Mouse (Mus musculus) heart, embryonic 12.5 days (tissue): ENCODE measurements at regions not wholly inside any gene's neighbourhood (a gene's known extent, or its start where the extent isn't known, plus 50 kb on each side); places are given as distances from the start of the nearest gene placed in this dataset.

ENCODE experiments used
- ATAC-seq: fragments of 200-750 bp; cut with Nextera tagmentation; 2 replicates; pipeline ENCODE4 v1.8.0; 2017; ENCODE audit warnings: moderate TSS enrichment, moderate library complexity; ENCODE audit not compliant: insufficient number of reproducible peaks, low FRiP score
- H3K27ac ChIP-seq: fragments of 300-500 bp; sonication (generic); 2 replicates; pipeline ENCODE4 v1.5.1; 2016; ENCODE audit warnings: mild to moderate bottlenecking, moderate library complexity; ENCODE audit not compliant: poor library complexity, severe bottlenecking
- H3K27me3 ChIP-seq: fragments of 300-500 bp; sonication (generic); replicated peaks from 2 replicates; pipeline ENCODE4 v1.6.1; 2016; ENCODE audit warnings: mild to moderate bottlenecking, moderate library complexity
- H3K36me3 ChIP-seq: fragments of 300-500 bp; sonication (generic); 2 replicates; pipeline ENCODE4 v1.6.1; 2016; ENCODE audit warnings: mild to moderate bottlenecking, moderate library complexity
- H3K4me1 ChIP-seq: fragments of 300-500 bp; sonication (generic); replicated peaks from 2 replicates; pipeline ENCODE4 v1.6.1; 2016; ENCODE audit warnings: mild to moderate bottlenecking
- H3K4me2 ChIP-seq: fragments of 300-500 bp; sonication (generic); 2 replicates; pipeline ENCODE4 v1.6.1; 2016; ENCODE audit warnings: mild to moderate bottlenecking, moderate library complexity
- H3K4me3 ChIP-seq: fragments of 300-500 bp; sonication (generic); 2 replicates; pipeline ENCODE4 v1.5.1; 2016; ENCODE audit warnings: mild to moderate bottlenecking
- H3K9ac ChIP-seq: fragments of 300-500 bp; sonication (generic); 2 replicates; pipeline ENCODE4 v1.6.1; 2016; ENCODE audit warnings: mild to moderate bottlenecking, moderate library complexity
- H3K9me3 ChIP-seq: fragments of 300-500 bp; sonication (generic); replicated peaks from 2 replicates; pipeline ENCODE4 v1.6.1; 2016; ENCODE audit warnings: mild to moderate bottlenecking, moderate library complexity
- WGBS: fragments of 180-500 bp; shearing (Covaris S2); methylation state at CpG from one replicate; pipeline ENCODE4 v1.1.7; 2016; 5-methylcytosine and 5-hydroxymethylcytosine counted together

GRCm38 (mm10) chr7:95829889-95830288 lies 341.2 kb upstream of the Tenm4 start:
- no peak for ATAC-seq
- no peaks in the 10 kb centered on the region for H3K9me3 ChIP-seq
- H3K9ac ChIP-seq = no peak overlapping the region
- H3K27ac ChIP-seq = no peak overlapping the region
- WGBS = 88% methylated on average over 4 of the region's 4 CpGs
- H3K4me3 ChIP-seq = no peak overlapping the region
- no peaks in the 10 kb centered on the region for H3K27me3 ChIP-seq
- no peaks in the 10 kb centered on the region for H3K36me3 ChIP-seq
- H3K4me2 ChIP-seq = no peak overlapping the region
- peaks cover 4% of the 10 kb centered on the region for H3K4me1 ChIP-seq

- no peak overlapping the region for H3K27ac ChIP-seq
- 81% methylated on average over 10 of the region's 10 CpGs for WGBS
- H3K4me2 ChIP-seq = no peak overlapping the region
- no peaks in the 10 kb centered on the region for H3K27me3 ChIP-seq
- ATAC-seq = no peak
- no peak overlapping the region for H3K9ac ChIP-seq
- H3K4me3 ChIP-seq = no peak overlapping the region
- H3K36me3 ChIP-seq = no peaks in the 10 kb centered on the region
- H3K9me3 ChIP-seq = no peaks in the 10 kb centered on the region
- H3K4me1 ChIP-seq = peaks cover 8% of the 10 kb centered on the region
These were observed 336.7 kb upstream of the Tenm4 start for GRCm38 (mm10) chr7:95834236-95834919.

- Histone ChIP-seq H3K9me3 (no peaks in the 10 kb centered on the region), H3K4me2 (no peak overlapping the region), H3K36me3 (no peaks in the 10 kb centered on the region), H3K27me3 (no peaks in the 10 kb centered on the region), H3K4me1 (0 out of 2 replicates have a peak, but pooled peaks cover 4% of the 10 kb centered on the region), H3K9ac (no peak overlapping the region), H3K27ac (no peak overlapping the region), H3K4me3 (no peak overlapping the region)
- ATAC-seq = no peak
- 68% methylated on average over 2 of the region's 2 CpGs for WGBS
These were observed 330.6 kb upstream of the Tenm4 start for GRCm38 (mm10) chr7:95840476-95840875.

GRCm38 (mm10) chr7:95849874-95850273 lies 321.2 kb upstream of the Tenm4 start:
- H3K27me3 ChIP-seq = no peaks in the 10 kb centered on the region
- no peak overlapping the region for H3K9ac ChIP-seq
- H3K36me3 ChIP-seq = no peaks in the 10 kb centered on the region
- ATAC-seq = no peak
- no peak overlapping the region for H3K27ac ChIP-seq
- WGBS = 75% methylated on average over 2 of the region's 2 CpGs
- 0 out of 2 replicates have a peak, but pooled peaks cover 2% of the 10 kb centered on the region for H3K4me1 ChIP-seq
- H3K4me2 ChIP-seq = no peak overlapping the region
- H3K4me3 ChIP-seq = no peak overlapping the region
- no peaks in the 10 kb centered on the region for H3K9me3 ChIP-seq

GRCm38 (mm10) chr7:95852630-95853029 lies 318.4 kb upstream of the Tenm4 start:
- Histone ChIP-seq H3K4me2 (no peak overlapping the region), H3K36me3 (no peaks in the 10 kb centered on the region), H3K4me1 (0 out of 2 replicates have a peak, but pooled peaks cover 2% of the 10 kb centered on the region), H3K27ac (no peak overlapping the region), H3K9ac (no peak overlapping the region), H3K4me3 (no peak overlapping the region), H3K9me3 (no peaks in the 10 kb centered on the region), H3K27me3 (no peaks in the 10 kb centered on the region)
- WGBS = 78% methylated on average over 6 of the region's 6 CpGs
- no peak for ATAC-seq

GRCm38 (mm10) chr7:95853225-95853812 lies 317.7 kb upstream of the Tenm4 start:
- H3K4me1 ChIP-seq = 0 out of 2 replicates have a peak, but pooled peaks cover 2% of the 10 kb centered on the region
- H3K9ac ChIP-seq = no peak overlapping the region
- no peaks in the 10 kb centered on the region for H3K27me3 ChIP-seq
- no peak overlapping the region for H3K4me3 ChIP-seq
- no peaks in the 10 kb centered on the region for H3K9me3 ChIP-seq
- H3K36me3 ChIP-seq = no peaks in the 10 kb centered on the region
- 51% methylated on average over 6 of the region's 6 CpGs for WGBS
- ATAC-seq = peak; percentile 48; the same call in 1 of the 2 replicates
- no peak overlapping the region for H3K27ac ChIP-seq
- no peak overlapping the region for H3K4me2 ChIP-seq

- 0 out of 2 replicates have a peak, but pooled peaks cover 2% of the 10 kb centered on the region for H3K4me1 ChIP-seq
- no peak overlapping the region for H3K9ac ChIP-seq
- no peaks in the 10 kb centered on the region for H3K36me3 ChIP-seq
- H3K27me3 ChIP-seq = no peaks in the 10 kb centered on the region
- ATAC-seq = no peak
- H3K27ac ChIP-seq = no peak overlapping the region
- no peak overlapping the region for H3K4me2 ChIP-seq
- no peak overlapping the region for H3K4me3 ChIP-seq
- no peaks in the 10 kb centered on the region for H3K9me3 ChIP-seq
These were observed 312.8 kb upstream of the Tenm4 start for GRCm38 (mm10) chr7:95858247-95858646.

GRCm38 (mm10) chr7:95864233-95864632 lies 306.8 kb upstream of the Tenm4 start:
- H3K27me3 ChIP-seq = no peaks in the 10 kb centered on the region
- 30% methylated on average over 3 of the region's 3 CpGs for WGBS
- H3K4me1 ChIP-seq = no peaks in the 10 kb centered on the region
- no peak overlapping the region for H3K27ac ChIP-seq
- ATAC-seq = no peak
- H3K36me3 ChIP-seq = no peaks in the 10 kb centered on the region
- H3K9me3 ChIP-seq = no peaks in the 10 kb centered on the region
- no peak overlapping the region for H3K4me3 ChIP-seq
- no peak overlapping the region for H3K4me2 ChIP-seq
- no peak overlapping the region for H3K9ac ChIP-seq

- Histone ChIP-seq H3K9me3 (no peaks in the 10 kb centered on the region), H3K4me1 (no peaks in the 10 kb centered on the region), H3K36me3 (no peaks in the 10 kb centered on the region), H3K27me3 (no peaks in the 10 kb centered on the region), H3K4me3 (no peak overlapping the region), H3K9ac (no peak overlapping the region), H3K27ac (no peak overlapping the region), H3K4me2 (no peak overlapping the region)
- 41% methylated on average over 3 of the region's 3 CpGs for WGBS
- ATAC-seq = no peak
These were observed 305.8 kb upstream of the Tenm4 start for GRCm38 (mm10) chr7:95865270-95865669.

- no peak overlapping the region for H3K27ac ChIP-seq
- no peaks in the 10 kb centered on the region for H3K27me3 ChIP-seq
- 82% methylated on average over 6 of the region's 6 CpGs for WGBS
These were observed 302.3 kb upstream of the Tenm4 start for GRCm38 (mm10) chr7:95868753-95869152.

GRCm38 (mm10) chr7:95880576-95881267 lies 290.3 kb upstream of the Tenm4 start:
- Histone ChIP-seq H3K9ac (no peak overlapping the region), H3K4me3 (no peak overlapping the region), H3K27ac (no peak overlapping the region), H3K4me1 (no peaks in the 10 kb centered on the region), H3K36me3 (no peaks in the 10 kb centered on the region), H3K4me2 (no peak overlapping the region), H3K9me3 (no peaks in the 10 kb centered on the region), H3K27me3 (no peaks in the 10 kb centered on the region)
- WGBS = 71% methylated on average over 3 of the region's 3 CpGs
- no peak for ATAC-seq

More at GRCm38 (mm10) chr7:95868753-95869152, 302.3 kb upstream of the Tenm4 start:
- Histone ChIP-seq H3K4me2 (no peak overlapping the region), H3K4me3 (no peak overlapping the region), H3K36me3 (no peaks in the 10 kb centered on the region), H3K9ac (no peak overlapping the region), H3K9me3 (no peaks in the 10 kb centered on the region), H3K4me1 (no peaks in the 10 kb centered on the region)
- ATAC-seq = no peak
